Mouse (Mus musculus) mature B cell (primary cell): ENCODE data around the gene Chst3.
"Not testable (repeated sequence)": the region's sequence is repeated elsewhere in the genome, so short reads cannot be mapped to it uniquely, and the experiment has no call there.

Experiments
- in situ Hi-C: fragments of 300-500 bp; cut with MboI; formaldehyde crosslinking; loops from 2 replicates; pipeline ENCODE4 v1.14.3; 2019

The Chst3 gene

GRCm38 (mm10) chr10:60158144-60158543, 60.9 kb downstream of the Chst3 start:
- in situ Hi-C loops = loop anchor here (5.0 kb wide), 1 partner anchor 59 kb away; the partner anchor contains the start of gene Chst3

- in situ Hi-C loops = loop anchor here (5.0 kb wide), 1 partner anchor 61 kb away; the partner anchor contains the start of gene Chst3
Measured at GRCm38 (mm10) chr10:60156016-60156415, 63.0 kb downstream of the Chst3 start.

- in situ Hi-C loops = no loop called here
Measured at GRCm38 (mm10) chr10:60151107-60151663, 67.9 kb downstream of the Chst3 start.

- in situ Hi-C loops = no loop called here
Measured at GRCm38 (mm10) chr10:60148087-60148486, 71.0 kb downstream of the Chst3 start.

GRCm38 (mm10) chr10:60147510-60148047, 71.5 kb downstream of the Chst3 start:
- in situ Hi-C loops = not testable (repeated sequence)

- in situ Hi-C loops = no loop called here
Measured at GRCm38 (mm10) chr10:60141656-60142160, 77.4 kb downstream of the Chst3 start.

GRCm38 (mm10) chr10:60140751-60141150, 78.3 kb downstream of the Chst3 start:
- in situ Hi-C loops = no loop called here

- in situ Hi-C loops = no loop called here
Measured at GRCm38 (mm10) chr10:60138680-60139079, 80.4 kb downstream of the Chst3 start.

GRCm38 (mm10) chr10:60136935-60137334, 82.1 kb downstream of the Chst3 start:
- in situ Hi-C loops = no loop called here

GRCm38 (mm10) chr10:60136010-60136409, 83.0 kb downstream of the Chst3 start:
- in situ Hi-C loops = not testable (repeated sequence)

- in situ Hi-C loops = no loop called here
Measured at GRCm38 (mm10) chr10:60134201-60134600, 84.9 kb downstream of the Chst3 start.

- in situ Hi-C loops = no loop called here
Measured at GRCm38 (mm10) chr10:60133501-60133900, 85.6 kb downstream of the Chst3 start.
